Mouse (Mus musculus) forebrain, embryonic 14.5 days (tissue): ENCODE results near the gene Snrpf. TPM values are rescaled to one million over a fixed set of nuclear protein-coding genes. Genes with fewer than 3 reads are reported as not detected.
"Not testable (repeated sequence)": the region's sequence is repeated elsewhere in the genome, so short reads cannot be mapped to it uniquely, and the experiment has no call there.

Source experiments
- ATAC-seq: fragments of 200-750 bp; cut with Nextera tagmentation; 2 replicates; pipeline ENCODE4 v1.8.0; 2017; ENCODE audit warnings: mild to moderate bottlenecking, moderate library complexity
- DNase-seq: peaks from one replicate; pipeline ENCODE4 v3.0.0-alpha.2; 2015; ENCODE audit warnings: low spot score
- H3K27ac ChIP-seq: fragments of 300-500 bp; sonication (generic); 2 replicates; pipeline ENCODE4 v1.5.1; 2014; ENCODE audit warnings: low read depth, mild to moderate bottlenecking, control low read depth, low read length, moderate library complexity
- H3K27me3 ChIP-seq: fragments of 300-500 bp; sonication (generic); replicated peaks from 2 replicates; pipeline ENCODE4 v1.6.1; 2014; ENCODE audit warnings: low read length, control low read depth, mixed read lengths; ENCODE audit not compliant: control insufficient read depth, insufficient read depth
- H3K36me3 ChIP-seq: fragments of 300-500 bp; sonication (generic); 2 replicates; pipeline ENCODE4 v1.6.1; 2014; ENCODE audit warnings: low read length, control low read depth; ENCODE audit not compliant: control insufficient read depth, insufficient read depth
- H3K4me1 ChIP-seq: fragments of 300-500 bp; sonication (generic); 2 replicates; pipeline ENCODE4 v1.6.1; 2014; ENCODE audit warnings: antibody characterized with exemption, low read length, control low read depth; ENCODE audit not compliant: control insufficient read depth, insufficient read depth
- H3K4me2 ChIP-seq: fragments of 300-500 bp; sonication (generic); 2 replicates; pipeline ENCODE4 v1.6.1; 2014; ENCODE audit warnings: mild to moderate bottlenecking, control low read depth, low read length
- H3K4me3 ChIP-seq: fragments of 300-500 bp; sonication (generic); 2 replicates; pipeline ENCODE4 v1.5.1; 2014; ENCODE audit warnings: low read depth, low read length, control low read depth
- H3K9ac ChIP-seq: fragments of 300-500 bp; sonication (generic); 2 replicates; pipeline ENCODE4 v1.6.1; 2014; ENCODE audit warnings: mild to moderate bottlenecking, low read length, control low read depth, moderate library complexity
- H3K9me3 ChIP-seq: fragments of 300-500 bp; sonication (generic); replicated peaks from 2 replicates; pipeline ENCODE4 v1.6.1; 2016; ENCODE audit warnings: low read length, control low read depth, mixed read lengths; ENCODE audit not compliant: control insufficient read depth
- WGBS: fragments of 180-500 bp; shearing (Covaris S2); extraction: QIAGEN DNeasy Blood & Tissue Kit; methylation state at CpG from one replicate; pipeline ENCODE4 v1.1.7; 2014; 5-methylcytosine and 5-hydroxymethylcytosine counted together
- polyA plus RNA-seq: library from polyadenylated mRNA; unstranded; fragments of >200 nt; fragmentation: Nextera tagmentation; extraction: Ambion mirVana; gene quantifications from 2 replicates; pipeline ENCODE4 v1.2.1, GENCODE M21; 2014

Snrpf gene
- polyA plus RNA-seq, 1 experiment from 2014 or later: 123 TPM

DNA sequence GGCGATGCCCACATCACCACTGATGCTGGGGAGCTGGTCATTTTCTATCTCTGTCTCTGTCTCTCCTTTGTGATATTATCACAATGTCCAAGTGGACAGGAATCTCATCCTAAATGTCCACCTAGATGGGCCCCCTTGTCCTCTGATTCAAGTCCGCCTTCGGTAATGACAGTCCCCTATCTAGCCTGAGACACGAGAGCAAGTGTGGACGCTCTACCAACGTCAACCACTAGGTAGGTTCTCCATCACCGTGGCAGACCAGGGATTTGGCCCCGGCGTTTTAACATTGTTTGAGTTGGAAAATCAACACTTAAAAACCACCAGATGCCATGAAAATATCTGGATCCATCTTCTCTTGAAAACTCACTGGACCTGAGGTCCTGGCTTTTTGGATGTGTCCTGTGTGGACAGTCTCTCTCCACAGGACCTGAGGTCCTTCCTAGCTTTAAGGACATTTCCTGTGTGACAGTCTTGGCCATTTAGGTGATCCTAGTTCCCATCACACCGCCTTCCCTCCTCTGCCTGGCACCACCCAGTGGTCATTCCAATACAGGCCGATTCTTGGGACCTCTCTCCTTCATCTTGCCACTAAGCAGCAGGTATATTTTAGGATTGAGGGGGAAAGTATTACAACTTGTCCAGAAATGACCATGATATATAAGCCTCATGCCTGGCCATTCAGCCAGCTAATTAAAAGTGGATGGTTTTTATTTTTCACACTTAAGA is 21.5 kb downstream of the Snrpf start:
- no peaks in the 10 kb centered on the region for H3K4me1 ChIP-seq
- no peak overlapping the region for H3K4me3 ChIP-seq
- 86% methylated on average over 11 of the region's 11 CpGs for WGBS
- no peaks in the 10 kb centered on the region for H3K36me3 ChIP-seq
- H3K27ac ChIP-seq: no peak overlapping the region
- ATAC-seq (no peak), DNase-seq (no peak)
- no peaks in the 10 kb centered on the region for H3K9me3 ChIP-seq
- no peaks in the 10 kb centered on the region for H3K27me3 ChIP-seq
- H3K9ac ChIP-seq: no peak overlapping the region
- H3K4me2 ChIP-seq: no peak overlapping the region

DNA sequence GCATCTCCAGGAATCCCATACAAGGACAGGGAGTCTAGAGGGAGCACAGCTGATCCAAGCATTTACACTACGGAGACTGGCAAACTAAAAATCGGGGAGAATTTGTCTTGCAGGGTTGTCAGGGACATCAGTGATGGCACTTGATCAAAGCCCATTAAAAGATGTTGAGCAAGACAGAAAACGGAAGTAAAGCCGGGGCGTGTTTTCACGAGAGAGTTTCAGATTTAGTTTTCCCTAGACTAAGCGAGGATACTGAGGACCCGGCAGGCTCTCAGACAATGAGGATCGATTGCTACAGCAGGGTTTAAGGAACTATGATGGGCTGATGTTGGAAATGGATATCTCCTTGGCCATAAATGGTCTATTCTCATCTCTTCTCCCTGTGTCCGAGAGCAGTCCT is 22.4 kb downstream of the Snrpf start:
- no peaks in the 10 kb centered on the region for H3K4me1 ChIP-seq
- no peak for DNase-seq
- no peaks in the 10 kb centered on the region for H3K27me3 ChIP-seq
- H3K4me3 ChIP-seq: no peak overlapping the region
- no peak overlapping the region for H3K9ac ChIP-seq
- H3K36me3 ChIP-seq: no peaks in the 10 kb centered on the region
- H3K9me3 ChIP-seq: no peaks in the 10 kb centered on the region
- no peak overlapping the region for H3K4me2 ChIP-seq
- WGBS: 90% methylated on average over 10 of the region's 10 CpGs
- no peak overlapping the region for H3K27ac ChIP-seq
- ATAC-seq: no peak

DNA sequence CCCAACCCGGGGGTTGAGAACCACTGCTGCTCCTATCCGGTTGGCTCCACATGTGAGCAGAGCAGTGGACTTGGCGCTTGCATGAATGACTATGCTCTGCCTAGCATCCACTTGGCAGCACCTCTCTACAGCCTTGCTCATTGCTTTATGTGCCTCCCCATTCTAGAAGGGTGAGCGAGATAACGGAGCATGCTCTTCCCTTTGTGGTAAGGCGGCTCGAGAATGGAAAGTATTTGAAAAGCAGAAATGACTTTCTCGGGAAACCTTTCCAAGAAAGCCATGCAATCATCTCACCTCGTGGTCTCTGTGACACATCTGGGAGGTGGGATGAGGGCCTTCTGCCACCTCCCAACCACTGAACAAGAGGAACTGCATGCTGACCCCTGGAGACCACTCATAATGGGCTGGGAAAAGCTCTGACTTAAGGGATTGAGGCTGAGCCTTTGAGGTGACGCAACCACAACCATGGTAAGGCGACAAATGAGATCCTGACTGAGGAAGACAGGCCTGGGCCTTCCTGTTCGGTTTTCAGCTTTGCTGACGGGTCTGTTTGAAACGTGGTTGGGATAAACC is 24.9 kb downstream of the Snrpf start:
- Histone ChIP-seq H3K27me3 (no peaks in the 10 kb centered on the region), H3K4me3 (no peak overlapping the region), H3K27ac (no peak overlapping the region), H3K36me3 (no peaks in the 10 kb centered on the region), H3K9me3 (no peaks in the 10 kb centered on the region), H3K9ac (no peak overlapping the region), H3K4me2 (no peak overlapping the region), H3K4me1 (no peaks in the 10 kb centered on the region)
- no peak for ATAC-seq
- DNase-seq: no peak
- WGBS: 92% methylated on average over 14 of the region's 14 CpGs

DNA sequence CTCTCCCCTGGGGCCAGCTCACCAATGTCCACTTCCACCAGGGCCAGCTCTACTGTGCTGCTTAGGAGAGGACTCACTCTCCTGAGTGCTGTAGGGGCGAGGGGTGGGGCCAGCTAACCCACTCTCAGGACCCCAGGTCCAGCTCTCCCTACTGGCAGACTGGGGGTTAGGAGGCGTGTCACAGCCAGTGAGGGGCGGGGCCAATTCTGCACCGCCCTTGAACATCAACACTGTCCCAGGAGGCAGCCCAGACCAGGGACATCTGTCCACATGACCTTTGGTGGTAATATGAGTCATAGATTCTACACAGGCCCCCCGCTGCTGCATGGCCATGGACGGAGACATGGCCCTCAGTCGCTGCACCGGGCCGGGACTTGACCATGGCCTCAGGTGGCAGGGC is 29.7 kb downstream of the Snrpf start:
- H3K4me1 ChIP-seq: no peaks in the 10 kb centered on the region
- H3K27ac ChIP-seq: no peak overlapping the region
- WGBS: 59% methylated on average over 9 of the region's 9 CpGs
- no peak for ATAC-seq
- no peaks in the 10 kb centered on the region for H3K9me3 ChIP-seq
- H3K4me3 ChIP-seq: no peak overlapping the region
- no peak for DNase-seq
- no peak overlapping the region for H3K4me2 ChIP-seq
- H3K36me3 ChIP-seq: no peaks in the 10 kb centered on the region
- H3K9ac ChIP-seq: no peak overlapping the region
- no peaks in the 10 kb centered on the region for H3K27me3 ChIP-seq

DNA sequence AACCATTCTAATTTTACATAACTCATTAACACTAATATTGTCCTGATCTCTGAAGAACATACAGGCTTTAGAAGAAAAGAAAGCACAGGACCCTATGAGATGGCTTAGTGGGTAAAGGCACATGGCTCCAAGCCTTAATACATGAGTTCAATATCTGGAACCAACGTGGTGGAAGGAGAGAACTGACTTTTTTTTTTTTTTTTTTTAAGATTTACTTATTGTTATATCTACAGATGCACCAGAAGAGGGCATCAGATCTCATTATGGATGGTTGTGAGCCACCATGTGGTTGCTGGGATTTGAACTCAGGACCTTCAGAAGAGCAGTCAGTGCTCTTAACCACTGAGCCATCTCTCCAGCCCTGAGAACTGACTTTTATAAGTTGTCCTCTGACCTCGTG is 31.5 kb downstream of the Snrpf start:
- ATAC-seq, DNase-seq, H3K4me1 ChIP-seq, H3K9me3 ChIP-seq, H3K27me3 ChIP-seq, H3K27ac ChIP-seq, H3K4me2 ChIP-seq, H3K36me3 ChIP-seq, H3K4me3 ChIP-seq, H3K9ac ChIP-seq: not testable (repeated sequence)
- WGBS: 79% methylated on average over 2 of the region's 2 CpGs

DNA sequence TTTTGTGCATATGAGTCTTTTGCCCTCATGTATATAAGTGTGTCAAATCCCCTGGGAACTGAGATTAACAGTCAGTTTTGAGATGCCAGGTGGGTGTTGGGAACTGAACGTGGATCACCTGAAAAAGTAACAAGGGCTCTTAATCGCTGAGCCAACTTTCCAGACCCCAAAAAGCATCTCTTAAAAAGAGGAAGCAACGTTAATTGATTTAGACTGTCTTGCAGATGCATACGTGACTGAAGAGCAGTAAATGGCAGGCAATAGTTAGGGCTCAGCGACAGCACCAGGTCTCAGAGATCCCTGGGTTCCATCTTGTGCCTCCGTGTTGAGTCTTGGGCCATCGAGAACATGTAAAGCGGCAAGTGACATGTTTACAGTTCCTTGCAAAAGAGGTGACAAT is 36.9 kb downstream of the Snrpf start:
- Histone ChIP-seq H3K36me3 (no peaks in the 10 kb centered on the region), H3K4me3 (no peak overlapping the region), H3K4me2 (no peak overlapping the region), H3K4me1 (no peaks in the 10 kb centered on the region), H3K9ac (no peak overlapping the region), H3K27ac (no peak overlapping the region), H3K9me3 (no peaks in the 10 kb centered on the region), H3K27me3 (no peaks in the 10 kb centered on the region)
- ATAC-seq (no peak), DNase-seq (no peak)
- WGBS: 87% methylated on average over 8 of the region's 8 CpGs

DNA sequence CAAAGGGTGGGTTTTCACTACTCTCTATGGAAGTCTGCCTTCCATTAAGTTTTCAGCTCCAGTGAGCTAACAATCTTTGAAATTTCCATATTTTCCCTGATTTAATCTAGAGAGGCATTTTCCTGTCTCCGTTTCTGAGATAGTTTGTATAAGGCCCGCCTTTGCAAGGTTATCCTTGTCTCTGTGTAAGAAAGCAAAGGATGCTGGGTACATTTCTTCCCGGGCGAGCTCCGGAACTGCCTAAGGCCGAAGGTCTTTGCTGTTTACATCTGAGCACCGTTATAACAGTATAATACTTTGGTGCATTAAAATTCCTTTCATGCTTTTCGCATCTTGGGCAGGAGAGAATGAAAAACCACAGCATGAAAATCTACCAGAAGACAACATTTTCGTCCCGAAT is 39.7 kb downstream of the Snrpf start:
- DNase-seq: no peak
- H3K27ac ChIP-seq: no peak overlapping the region
- H3K27me3 ChIP-seq: no peaks in the 10 kb centered on the region
- H3K9me3 ChIP-seq: no peaks in the 10 kb centered on the region
- ATAC-seq: no peak
- H3K4me1 ChIP-seq: no peaks in the 10 kb centered on the region
- H3K4me2 ChIP-seq: no peak overlapping the region
- H3K36me3 ChIP-seq: no peaks in the 10 kb centered on the region
- H3K9ac ChIP-seq: no peak overlapping the region
- H3K4me3 ChIP-seq: no peak overlapping the region
- 87% methylated on average over 10 of the region's 10 CpGs for WGBS

DNA sequence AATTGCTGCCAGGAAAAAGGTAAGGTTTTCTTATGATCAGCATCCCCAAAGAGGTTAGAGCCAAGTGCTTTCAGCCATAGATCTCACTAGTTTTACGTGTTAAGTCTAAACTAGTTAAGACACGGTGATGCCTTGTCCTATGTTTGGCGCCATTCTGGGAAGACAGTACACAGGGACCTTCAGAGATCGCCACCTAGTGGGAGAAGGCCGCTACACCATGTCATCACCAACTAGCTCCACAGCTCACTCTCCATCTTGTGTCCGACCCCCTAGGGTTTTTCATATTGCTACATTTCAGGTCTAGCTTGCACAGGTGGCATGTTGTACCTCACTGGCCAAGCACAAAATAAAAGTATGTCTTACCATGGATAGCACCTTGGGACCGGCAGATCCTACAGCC is 40.5 kb downstream of the Snrpf start:
- Histone ChIP-seq H3K36me3 (no peaks in the 10 kb centered on the region), H3K4me3 (no peak overlapping the region), H3K27ac (no peak overlapping the region), H3K27me3 (no peaks in the 10 kb centered on the region), H3K4me1 (no peaks in the 10 kb centered on the region), H3K4me2 (no peak overlapping the region), H3K9ac (no peak overlapping the region), H3K9me3 (no peaks in the 10 kb centered on the region)
- 13% methylated on average over 7 of the region's 7 CpGs for WGBS
- peak; percentile 70 for ATAC-seq
- peak; percentile 88 for DNase-seq

DNA sequence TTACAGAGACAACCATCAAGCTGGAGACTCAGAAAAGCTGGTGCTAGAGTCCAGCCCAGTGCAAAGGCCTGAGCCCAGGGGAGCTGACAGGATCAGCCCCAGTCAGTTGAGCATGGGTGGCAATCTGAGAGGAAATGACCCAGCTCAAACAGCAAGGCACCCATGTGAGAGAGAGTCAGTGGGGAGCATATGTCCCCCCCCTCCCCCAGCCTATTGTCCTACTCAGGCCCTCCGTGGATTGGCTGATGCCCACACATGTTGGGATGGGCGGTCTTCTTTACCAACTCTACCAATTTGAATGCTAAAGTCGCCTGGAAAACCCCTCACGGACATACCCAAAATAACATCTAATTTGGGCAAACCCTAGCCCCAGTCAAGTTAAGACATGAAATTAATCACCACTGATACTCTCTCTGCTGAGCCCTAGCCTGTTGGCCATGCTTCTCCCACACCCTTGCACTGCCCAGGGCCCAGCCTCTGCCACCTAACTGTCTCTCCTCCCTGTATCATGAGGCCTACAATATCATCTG is 41.7 kb downstream of the Snrpf start:
- H3K4me2 ChIP-seq: no peak overlapping the region
- WGBS: 94% methylated on average over 4 of the region's 4 CpGs
- no peak overlapping the region for H3K27ac ChIP-seq
- H3K4me3 ChIP-seq: no peak overlapping the region
- H3K36me3 ChIP-seq: no peaks in the 10 kb centered on the region
- H3K27me3 ChIP-seq: no peaks in the 10 kb centered on the region
- DNase-seq (no peak), ATAC-seq (no peak)
- H3K4me1 ChIP-seq: no peaks in the 10 kb centered on the region
- no peak overlapping the region for H3K9ac ChIP-seq
- H3K9me3 ChIP-seq: no peaks in the 10 kb centered on the region
